Mouse (Mus musculus) C2C12 (cell line): Measurements from ENCODE around the gene Gm26602. TPM values are rescaled to one million over a fixed set of nuclear protein-coding genes. Genes with fewer than 3 reads are reported as not detected.

Experiments
- H3K27me3 ChIP-seq: one replicate; pipeline ENCODE4 v1.6.1; 2011; ENCODE audit not compliant: control insufficient read depth, insufficient read depth, insufficient read length
- H3K36me3 ChIP-seq: one replicate; pipeline ENCODE4 v1.6.1; 2011; ENCODE audit not compliant: control insufficient read depth, insufficient read depth
- H3K4me3 ChIP-seq: one replicate; pipeline ENCODE4 v1.5.1; 2011; ENCODE audit warnings: mild to moderate bottlenecking, control low read depth; ENCODE audit not compliant: poor library complexity, insufficient read depth, severe bottlenecking
- H3K79me2 ChIP-seq: one replicate; pipeline ENCODE4 v1.6.1; 2011; ENCODE audit not compliant: control insufficient read depth, insufficient read depth
- H3K79me3 ChIP-seq: one replicate; pipeline ENCODE4 v1.6.1; 2011; ENCODE audit warnings: low read depth, control low read depth
- H3ac ChIP-seq: one replicate; pipeline ENCODE3; 2011; ENCODE audit warnings: low read depth; ENCODE audit not compliant: control insufficient read depth, insufficient read length
- CEBPB ChIP-seq: IDR thresholded peaks from one replicate; pipeline ENCODE4 v1.6.1; 2011; ENCODE audit warnings: low read depth, mild to moderate bottlenecking, control low read depth, moderate library complexity
- CTCF ChIP-seq: IDR thresholded peaks from one replicate; pipeline ENCODE4 v1.5.1; 2011; ENCODE audit not compliant: control insufficient read depth, insufficient read depth, insufficient read length
- FOSL1 ChIP-seq: IDR thresholded peaks from one replicate; pipeline ENCODE4 v1.8.0; 2011; ENCODE audit warnings: mild to moderate bottlenecking, low read length; ENCODE audit not compliant: poor library complexity, insufficient read depth, severe bottlenecking
- MAX ChIP-seq: IDR thresholded peaks from one replicate; pipeline ENCODE4 v1.6.1; 2011; ENCODE audit warnings: mild to moderate bottlenecking, control low read depth
- MYOD1 ChIP-seq: IDR thresholded peaks from one replicate; pipeline ENCODE4 v1.6.1; 2011; ENCODE audit warnings: low read depth; ENCODE audit not compliant: control insufficient read depth, insufficient read length
- MYOG ChIP-seq: IDR thresholded peaks from one replicate; pipeline ENCODE4 v1.6.1; 2011; ENCODE audit not compliant: control insufficient read depth, insufficient read length; ENCODE audit errors: extremely low read depth
- USF1 ChIP-seq: IDR thresholded peaks from one replicate; pipeline ENCODE4 v1.6.1; 2011; ENCODE audit warnings: low read depth, mild to moderate bottlenecking, control low read depth, moderate library complexity
- polyA plus RNA-seq: library from polyadenylated mRNA; unstranded; fragments of >200 nt; fragmentation: generic; extraction: Trizol; gene quantifications from one replicate; pipeline ENCODE4 v1.2.1, GENCODE M21; 2012; ENCODE audit warnings: missing spikeins

Gene Gm26602
- polyA plus RNA-seq, 1 experiment: not detected

- TF ChIP-seq MYOG: no peak
- Histone ChIP-seq H3K79me3 (peaks cover 2% of the 10 kb centered on the region), H3K4me3 (no peak overlapping the region), H3K36me3 (peaks cover 10% of the 10 kb centered on the region), H3ac (no peak overlapping the region), H3K27me3 (no peaks in the 10 kb centered on the region), H3K79me2 (peaks cover 28% of the 10 kb centered on the region)
Measured at GRCm38 (mm10) chr10:79912412-79912811, 1.8 kb downstream of the Gm26602 start.

DNA sequence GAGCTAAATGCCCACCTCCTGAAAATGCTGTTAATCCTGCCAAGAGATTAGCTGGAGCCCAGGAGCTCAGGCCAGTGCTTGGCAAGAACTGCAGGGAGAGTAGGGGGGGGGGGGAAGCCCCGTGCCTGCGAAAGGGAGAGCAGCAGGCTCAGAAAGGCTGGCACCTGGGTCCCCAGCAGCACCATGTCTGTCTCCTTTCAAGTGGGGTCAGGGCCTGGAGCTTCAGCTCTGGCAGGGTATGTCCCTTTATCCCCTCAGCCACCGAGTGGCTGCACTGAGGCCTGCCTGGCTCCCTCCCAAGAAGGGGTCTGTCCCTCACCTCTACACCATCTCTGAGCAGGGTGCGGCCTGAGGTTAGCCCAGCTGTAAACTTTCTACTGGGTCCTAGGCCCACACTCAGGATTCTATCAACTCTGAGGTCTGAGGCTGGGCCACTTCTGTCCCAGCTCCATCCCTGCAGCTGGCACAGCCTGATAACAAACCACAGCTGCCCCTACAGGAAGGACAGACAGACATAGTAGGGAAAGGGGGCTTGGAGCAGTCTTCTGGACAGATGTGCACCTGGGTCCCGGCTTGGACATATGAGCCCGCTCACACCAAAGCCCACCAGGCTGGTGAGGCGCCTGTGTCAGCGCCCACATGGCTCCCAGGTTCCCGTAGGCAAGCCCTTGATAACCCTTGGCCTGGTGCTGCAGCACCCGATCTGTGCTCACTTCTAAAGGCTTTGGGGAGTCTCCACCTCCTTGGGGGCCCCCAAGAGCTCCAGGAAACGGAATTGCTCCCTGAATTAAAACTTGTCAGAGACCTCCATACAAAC is 3.7 kb downstream of the Gm26602 start:
- Histone ChIP-seq H3K4me3 (no peak overlapping the region), H3K79me3 (peaks cover 2% of the 10 kb centered on the region), H3K36me3 (peaks cover 10% of the 10 kb centered on the region), H3ac (no peak overlapping the region), H3K27me3 (peaks cover 12% of the 10 kb centered on the region), H3K79me2 (peaks cover 24% of the 10 kb centered on the region)
- TF ChIP-seq MYOG (no peak), CEBPB (no peak), CTCF (no peak), MYOD1 (no peak), MAX (no peak), FOSL1 (no peak), USF1 (no peak)

GRCm38 (mm10) chr10:79914948-79915596 is 4.4 kb downstream of the Gm26602 start:
- TF ChIP-seq FOSL1: no peak
- TF ChIP-seq MYOG: no peak
- no peak for TF ChIP-seq MAX
- no peak for TF ChIP-seq CTCF
- no peak for TF ChIP-seq USF1
- no peak for TF ChIP-seq MYOD1
- TF ChIP-seq CEBPB: no peak
- peaks cover 16% of the 10 kb centered on the region for H3K27me3 ChIP-seq
- H3K79me2 ChIP-seq: peaks cover 24% of the 10 kb centered on the region
- H3ac ChIP-seq: no peak overlapping the region
- H3K79me3 ChIP-seq: peaks cover 2% of the 10 kb centered on the region
- H3K4me3 ChIP-seq: no peak overlapping the region
- H3K36me3 ChIP-seq: peaks cover 10% of the 10 kb centered on the region

DNA sequence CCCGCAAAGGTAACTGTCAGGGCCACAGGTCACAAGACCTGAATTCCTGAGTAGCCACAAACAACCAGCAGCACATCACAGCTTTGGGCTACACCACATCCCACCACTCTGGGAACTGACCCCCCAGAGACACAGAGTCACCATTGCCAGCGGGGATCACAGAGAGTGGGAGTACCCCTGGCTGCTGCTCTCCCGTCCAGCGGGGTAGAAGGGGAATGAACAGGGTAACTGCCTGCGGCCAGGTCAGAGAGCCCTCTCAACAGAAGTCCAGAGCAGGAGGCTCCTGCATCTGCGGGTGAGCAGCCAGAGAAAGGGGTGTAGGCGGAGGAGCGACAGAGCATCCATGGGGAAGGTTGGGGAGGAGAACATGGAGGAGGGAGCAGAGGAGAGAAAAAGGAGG is 5.4 kb downstream of the Gm26602 start:
- peaks cover 2% of the 10 kb centered on the region for H3K79me3 ChIP-seq
- TF ChIP-seq MYOD1 (no peak), MYOG (no peak), FOSL1 (no peak)
- peaks cover 7% of the 10 kb centered on the region for H3K36me3 ChIP-seq
- peaks cover 26% of the 10 kb centered on the region for H3K27me3 ChIP-seq
- peak overlapping the region; percentile 64 for H3K4me3 ChIP-seq
- H3K79me2 ChIP-seq: peaks cover 24% of the 10 kb centered on the region
- peak overlapping the region; percentile 92 for H3ac ChIP-seq

DNA sequence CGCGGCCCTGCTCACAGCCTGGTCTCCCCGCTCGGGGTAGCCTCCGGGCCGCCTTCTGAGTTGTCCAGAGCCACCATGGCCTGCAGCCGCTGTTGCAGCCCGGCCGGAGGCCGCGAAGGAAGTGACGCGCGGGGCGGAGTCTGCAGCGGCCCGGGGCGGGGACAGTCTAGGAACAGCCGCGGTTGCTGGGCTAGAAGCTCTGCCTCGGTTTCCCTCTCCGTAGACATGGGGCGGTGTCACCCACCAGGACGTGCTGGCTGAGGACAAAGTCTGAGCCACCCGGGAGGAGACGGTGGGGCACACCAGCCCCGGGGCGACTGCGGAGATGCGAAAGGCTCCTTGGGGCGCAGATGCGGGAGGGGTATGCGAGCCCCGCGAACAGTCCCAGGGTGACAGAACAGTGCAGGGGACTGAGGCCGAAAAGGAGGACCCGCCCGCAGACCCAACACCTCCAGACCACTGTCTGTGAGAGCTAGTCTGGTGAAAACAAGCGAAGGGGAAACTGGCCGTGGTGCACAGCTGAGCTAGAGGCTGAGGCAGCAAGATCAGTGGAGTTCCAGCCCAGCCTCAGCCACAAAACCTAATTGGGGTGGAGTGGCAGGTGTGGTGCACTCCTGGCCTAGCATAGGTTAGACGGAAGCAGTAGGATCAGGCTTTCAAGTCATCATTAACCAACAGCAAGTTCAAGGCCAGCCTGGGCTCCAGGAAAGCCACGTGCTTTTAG is 6.3 kb downstream of the Gm26602 start, which contains the start of gene Kiss1r:
Kiss1r (plus strand) TSS at position 164 of the 724 bp plus-strand sequence.
- H3K27me3 ChIP-seq: peaks cover 34% of the 10 kb centered on the region
- H3K79me3 ChIP-seq: peaks cover 2% of the 10 kb centered on the region
- H3ac ChIP-seq: peak within 1 kb of the TSS; percentile 92
- TF ChIP-seq MAX (no peak), CTCF (no peak), FOSL1 (no peak), USF1 (no peak), MYOG (no peak), MYOD1 (no peak), CEBPB (no peak)
- peaks cover 24% of the 10 kb centered on the region for H3K79me2 ChIP-seq
- peak within 1 kb of the TSS; percentile 64 for H3K4me3 ChIP-seq
- no peaks in the 10 kb centered on the region for H3K36me3 ChIP-seq
